Mouse (Mus musculus): ENCODE data around the gene Scamp2.

DNA sequence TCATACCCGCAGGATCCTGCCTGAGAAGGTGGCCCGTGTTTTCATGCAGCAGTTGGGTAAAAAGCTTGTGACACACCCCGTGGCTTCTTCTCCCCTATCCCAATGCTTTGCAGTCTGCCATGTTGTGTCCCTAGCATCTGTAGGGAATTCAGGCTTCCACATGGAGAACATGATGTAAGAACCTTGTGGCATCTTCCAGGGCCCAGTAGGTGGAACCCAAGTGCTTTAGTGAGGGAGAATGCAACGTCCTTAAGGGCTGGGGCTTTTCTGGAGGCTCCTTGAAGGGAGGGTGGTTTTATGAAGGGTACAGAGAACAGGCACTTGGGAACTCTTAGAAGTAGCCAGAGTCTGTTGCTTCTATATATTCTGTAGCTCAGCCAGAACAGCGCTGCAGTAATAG lies 30.0 kb downstream of the Scamp2 start:
- TF ChIP-seq POLR2A (IDR thresholded peaks at IDR 0.05; ENCODE audit: control insufficient read depth, low read depth, low read length) (no peak), CTCF (IDR thresholded peaks at IDR 0.05; ENCODE audit: control insufficient read depth, insufficient read depth, insufficient replicate concordance, low read depth, low read length) (no peak)

All from testis, adult 2 months (tissue).